Mouse (Mus musculus) G1E (cell line): Measurements from ENCODE around the gene Wscd1. TPM values are rescaled to one million over a fixed set of nuclear protein-coding genes. Genes with fewer than 3 reads are reported as not detected.
"Not testable (repeated sequence)": the region's sequence is repeated elsewhere in the genome, so short reads cannot be mapped to it uniquely, and the experiment has no call there.

Source experiments
- ATAC-seq: 2 replicates; pipeline ENCODE4 v1.8.0; 2016; ENCODE audit warnings: mild to moderate bottlenecking; ENCODE audit not compliant: insufficient number of reproducible peaks, poor library complexity, low FRiP score, severe bottlenecking; ENCODE audit errors: extremely low read depth
- DNase-seq: peaks from one replicate; pipeline ENCODE4 v3.0.0; 2012; ENCODE audit warnings: low spot score
- H3K27me3 ChIP-seq: 2 replicates; pipeline ENCODE4 v1.6.1; 2012; ENCODE audit warnings: mild to moderate bottlenecking, low read length, inconsistent platforms; ENCODE audit not compliant: insufficient read depth
- H3K36me3 ChIP-seq: replicated peaks from 2 replicates; pipeline ENCODE3; 2012; ENCODE audit warnings: mild to moderate bottlenecking, inconsistent platforms
- H3K4me1 ChIP-seq: 2 replicates; pipeline ENCODE4 v1.6.1; 2012; ENCODE audit warnings: low read depth, low read length, inconsistent platforms, mixed read lengths; ENCODE audit not compliant: insufficient read depth
- H3K4me3 ChIP-seq: 2 replicates; pipeline ENCODE4 v1.5.1; 2012; ENCODE audit warnings: low read depth, mild to moderate bottlenecking, inconsistent platforms, low read length, moderate library complexity, mixed read lengths
- H3K9me3 ChIP-seq: replicated peaks from 2 replicates; pipeline ENCODE4 v1.6.1; 2012; ENCODE audit warnings: inconsistent platforms
- CTCF ChIP-seq: IDR thresholded peaks from 2 replicates; pipeline ENCODE4 v1.5.1; 2012; ENCODE audit warnings: low read depth, low read length, inconsistent platforms, mixed read lengths
- GATA1 ChIP-seq: IDR thresholded peaks from 2 replicates; pipeline ENCODE4 v1.6.1; 2012; ENCODE audit warnings: borderline replicate concordance, low read length, inconsistent platforms, mixed read lengths
- GATA2 ChIP-seq: IDR thresholded peaks from 2 replicates; pipeline ENCODE4 v1.6.1; 2012; ENCODE audit warnings: low read depth, low read length, inconsistent platforms, borderline replicate concordance
- POLR2AphosphoS5 ChIP-seq: IDR thresholded peaks from 2 replicates; pipeline ENCODE4 v1.6.1; 2012; ENCODE audit warnings: low read depth, low read length, inconsistent platforms; ENCODE audit not compliant: insufficient replicate concordance
- TAL1 ChIP-seq: conservative IDR thresholded peaks from 2 replicates; pipeline ENCODE4 v1.6.1; 2012; ENCODE audit warnings: low read depth, low read length, inconsistent platforms, mixed read lengths
- polyA plus RNA-seq: library from polyadenylated mRNA; stranded (reverse); fragments of >175 nt; gene quantifications from 2 replicates; pipeline ENCODE4 v1.2.3, GENCODE M21; 2012
- total RNA-seq, 2 experiments: library from RNA; stranded (forward) in 1 of 2; stranded (reverse) in 1 of 2; fragments of 200-1000 nt in 1 of 2; fragments of >200 nt in 1 of 2; fragmentation: Nextera tagmentation in 1 of 2; gene quantifications; 2 replicates each; pipeline ENCODE4 v1.2.3; 2014 to 2017

The Wscd1 gene
- total and polyA plus RNA-seq, 3 experiments, result 0.33 TPM; not detected in 2

- no peak for DNase-seq
- H3K4me3 ChIP-seq, result no peak overlapping the region
- H3K4me1 ChIP-seq, result no peaks in the 10 kb centered on the region
- ATAC-seq, result no peak
- TF ChIP-seq POLR2AphosphoS5, result no peak
- no peaks in the 10 kb centered on the region for H3K36me3 ChIP-seq
- peaks cover 81% of the 10 kb centered on the region for H3K9me3 ChIP-seq
- no peaks in the 10 kb centered on the region for H3K27me3 ChIP-seq
These were observed 67.2 kb downstream of the Wscd1 start for GRCm38 (mm10) chr11:71816918-71817317.

- peaks cover 81% of the 10 kb centered on the region for H3K9me3 ChIP-seq
- H3K4me3 ChIP-seq, result no peak overlapping the region
- H3K36me3 ChIP-seq, result no peaks in the 10 kb centered on the region
- no peaks in the 10 kb centered on the region for H3K4me1 ChIP-seq
- ATAC-seq (no peak), DNase-seq (no peak)
- H3K27me3 ChIP-seq, result no peaks in the 10 kb centered on the region
- TF ChIP-seq CTCF (no peak), POLR2AphosphoS5 (no peak), GATA2 (no peak), GATA1 (no peak), TAL1 (no peak)
These were observed 67.6 kb downstream of the Wscd1 start for GRCm38 (mm10) chr11:71817341-71817740.

- Histone ChIP-seq H3K36me3 (no peaks in the 10 kb centered on the region), H3K9me3 (peaks cover 78% of the 10 kb centered on the region), H3K4me3 (no peak overlapping the region), H3K4me1 (no peaks in the 10 kb centered on the region), H3K27me3 (no peaks in the 10 kb centered on the region)
- TF ChIP-seq CTCF (no peak), GATA2 (no peak), GATA1 (no peak), POLR2AphosphoS5 (no peak), TAL1 (no peak)
- DNase-seq, result no peak
- no peak for ATAC-seq
These were observed 68.4 kb downstream of the Wscd1 start for GRCm38 (mm10) chr11:71818111-71818510.

- Histone ChIP-seq H3K36me3 (no peaks in the 10 kb centered on the region), H3K27me3 (no peaks in the 10 kb centered on the region), H3K4me1 (no peaks in the 10 kb centered on the region), H3K9me3 (peaks cover 72% of the 10 kb centered on the region), H3K4me3 (no peak overlapping the region)
- TF ChIP-seq GATA1, result no peak
- TF ChIP-seq CTCF, result no peak
- TF ChIP-seq POLR2AphosphoS5, result no peak
- TF ChIP-seq GATA2, result no peak
- TF ChIP-seq TAL1, result no peak
- DNase-seq (no peak), ATAC-seq (no peak)
These were observed 70.2 kb downstream of the Wscd1 start for GRCm38 (mm10) chr11:71819901-71820300.

- Histone ChIP-seq H3K36me3 (no peaks in the 10 kb centered on the region), H3K4me3 (no peak overlapping the region), H3K27me3 (no peaks in the 10 kb centered on the region), H3K4me1 (no peaks in the 10 kb centered on the region), H3K9me3 (peaks cover 74% of the 10 kb centered on the region)
- no peak for ATAC-seq
- TF ChIP-seq POLR2AphosphoS5 (no peak), TAL1 (no peak), CTCF (no peak), GATA2 (no peak), GATA1 (no peak)
- DNase-seq, result no peak
These were observed 71.1 kb downstream of the Wscd1 start for GRCm38 (mm10) chr11:71820847-71821246.

- DNase-seq, ATAC-seq, H3K36me3 ChIP-seq, H3K4me1 ChIP-seq, H3K4me3 ChIP-seq, H3K27me3 ChIP-seq: not testable (repeated sequence)
- H3K9me3 ChIP-seq, result peaks cover 73% of the 10 kb centered on the region
These were observed 71.8 kb downstream of the Wscd1 start for GRCm38 (mm10) chr11:71821526-71821925.

DNA sequence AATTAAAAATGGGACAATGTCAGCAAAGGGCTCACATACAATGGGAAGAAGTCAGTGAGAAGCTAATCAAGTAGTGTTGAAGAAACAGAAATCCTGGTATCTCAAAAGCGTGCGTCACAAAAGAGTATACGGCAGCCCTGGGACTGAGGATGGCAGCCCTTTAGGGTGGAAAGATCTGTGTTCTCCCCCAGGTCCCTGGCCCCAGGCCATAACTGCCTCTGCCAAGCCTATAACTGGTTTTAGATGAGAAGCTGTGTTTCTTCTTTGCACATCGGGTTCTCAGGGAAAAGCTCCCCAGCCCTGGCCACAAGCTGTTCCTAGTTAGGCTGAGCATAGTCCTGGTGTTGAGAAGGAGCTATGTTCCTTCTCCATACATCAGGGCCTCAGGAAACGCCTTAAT is 72.3 kb downstream of the Wscd1 start:
- DNase-seq, result no peak
- H3K36me3 ChIP-seq, result no peaks in the 10 kb centered on the region
- no peak overlapping the region for H3K4me3 ChIP-seq
- ATAC-seq, result no peak
- no peaks in the 10 kb centered on the region for H3K4me1 ChIP-seq
- TF ChIP-seq GATA1 (no peak), GATA2 (no peak), TAL1 (no peak), POLR2AphosphoS5 (no peak), CTCF (no peak)
- H3K9me3 ChIP-seq, result peaks cover 76% of the 10 kb centered on the region
- no peaks in the 10 kb centered on the region for H3K27me3 ChIP-seq
